Mouse (Mus musculus): ENCODE measurements around the gene Stpg4.
A peak's percentile ranks its signal among the peaks of the same experiment; 100 is the strongest.

Gene Stpg4

DNA sequence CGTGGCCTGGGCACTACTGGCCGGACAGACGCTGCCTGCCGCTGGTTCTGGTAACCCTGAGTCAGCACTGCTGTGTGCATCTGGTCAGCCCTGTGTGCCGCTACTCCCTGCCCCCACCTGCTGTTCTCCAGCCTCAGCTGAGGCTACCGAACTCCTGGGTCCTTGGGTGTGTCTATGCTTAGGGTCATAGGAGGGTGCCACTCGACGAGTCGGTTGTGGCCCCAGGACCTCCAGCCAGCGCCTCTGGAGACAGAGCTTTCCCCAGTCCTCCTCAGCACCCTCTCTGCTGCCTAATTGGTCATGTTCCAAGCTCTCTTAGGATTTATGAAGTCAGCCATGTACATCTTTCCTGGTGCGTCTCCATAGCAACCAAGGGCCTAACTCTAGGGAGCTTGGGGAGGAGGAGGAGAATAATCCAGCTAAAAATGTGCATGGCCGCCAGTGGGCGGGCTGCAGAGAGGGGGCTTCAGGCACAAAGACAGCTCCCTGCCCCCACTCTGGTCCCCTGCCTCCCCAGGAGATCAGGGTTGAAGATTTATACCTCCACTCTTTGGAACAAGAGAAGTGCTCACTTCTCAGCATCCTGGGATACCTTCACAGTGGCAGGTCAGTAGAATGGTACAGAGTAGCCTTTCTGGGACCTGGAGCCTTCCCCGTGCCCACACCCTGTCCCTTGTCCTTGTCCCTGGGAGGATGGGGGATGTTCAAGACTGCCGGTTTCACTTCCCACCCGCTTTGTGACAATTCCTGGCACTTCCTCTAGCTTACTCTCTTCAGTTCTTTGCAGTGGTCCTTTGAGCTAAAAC lies 49.0 kb downstream of the Stpg4 start:
- DNase-seq (ENCODE audit: low spot score in 2 of 2), result peak in 1 of 2 experiments; percentile 61

DNA sequence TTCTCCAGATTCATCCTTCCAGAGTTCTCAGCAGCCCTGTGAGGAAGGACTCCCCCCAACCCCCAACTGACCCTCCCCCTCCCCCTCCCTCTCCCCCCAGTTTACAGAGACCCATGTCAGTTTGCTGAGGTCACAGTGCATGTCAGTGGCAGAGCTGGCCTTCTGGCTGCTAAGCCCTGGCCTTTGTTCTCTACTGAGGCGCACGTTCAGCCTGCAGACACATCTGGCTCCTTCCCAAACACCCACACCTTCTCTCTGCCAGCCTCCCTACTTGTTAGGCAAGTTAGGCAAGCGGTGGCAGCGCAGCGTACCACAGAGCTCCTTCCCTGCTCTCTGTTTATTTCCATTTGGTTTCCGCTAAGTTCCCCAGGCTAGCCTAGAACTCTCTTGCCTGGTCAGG lies 50.0 kb downstream of the Stpg4 start:
- no peak for DNase-seq (ENCODE audit: low spot score in 2 of 2)

DNA sequence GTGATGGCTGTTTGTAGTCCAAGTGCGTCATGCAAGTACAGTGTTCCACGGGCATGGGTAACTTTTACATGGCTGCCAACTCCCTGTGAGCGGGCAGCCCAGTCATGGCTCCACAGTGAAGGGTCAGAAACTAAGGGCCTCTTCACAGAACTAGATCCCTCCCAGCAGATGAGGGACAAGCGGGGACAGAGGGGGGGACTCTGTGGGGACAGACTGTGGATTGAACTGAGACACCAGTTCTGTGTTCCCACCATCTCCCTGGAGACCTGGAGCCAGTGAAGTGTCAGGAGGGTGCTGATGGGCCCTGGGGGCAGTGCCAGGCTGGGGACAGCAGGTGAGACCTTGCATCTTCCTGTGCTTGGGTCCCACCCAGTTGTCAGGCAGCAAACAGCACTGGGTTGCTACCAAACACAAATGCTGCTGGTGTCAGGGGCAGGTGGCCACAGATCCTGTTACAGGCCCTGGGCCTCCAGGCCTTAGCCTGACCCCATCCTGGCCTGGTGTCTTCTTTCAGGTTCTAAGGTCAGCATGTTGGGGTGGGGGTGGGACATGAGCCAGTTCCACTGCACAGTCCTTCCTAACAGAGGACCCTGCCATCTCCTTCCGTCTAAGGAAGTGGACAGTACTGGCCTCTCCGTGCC lies 50.6 kb downstream of the Stpg4 start:
- DNase-seq (ENCODE audit: low spot score in 2 of 2), result no peak

DNA sequence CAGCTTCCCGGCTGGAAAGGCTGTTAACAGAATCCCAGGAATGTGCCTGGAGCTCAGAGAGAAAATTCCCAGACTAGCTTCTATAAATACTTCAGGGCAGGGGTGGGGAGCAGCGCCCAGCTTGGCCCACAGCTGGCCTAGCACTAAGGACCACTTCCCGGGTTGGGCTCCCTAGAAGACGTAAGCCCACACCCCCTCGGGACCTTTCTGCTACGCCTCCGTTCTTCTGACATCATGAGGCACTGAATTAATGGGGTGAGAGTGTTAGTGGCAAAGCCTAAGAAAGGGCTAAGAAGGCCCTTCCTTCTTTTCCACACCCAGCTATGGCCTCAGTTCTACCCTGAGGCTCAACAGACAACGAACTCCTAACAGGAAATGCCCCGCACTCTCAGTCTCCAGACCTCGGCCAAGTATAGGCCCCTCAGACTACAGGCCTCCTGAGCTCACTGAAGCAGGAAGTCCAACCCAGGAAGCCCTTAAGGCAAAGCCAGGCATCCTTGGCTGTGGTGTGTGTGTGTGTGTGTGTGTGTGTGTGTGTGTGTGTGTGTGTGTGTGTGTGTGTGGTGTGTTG lies 51.5 kb downstream of the Stpg4 start:
- DNase-seq (ENCODE audit: low spot score in 2 of 2), result no peak

DNA sequence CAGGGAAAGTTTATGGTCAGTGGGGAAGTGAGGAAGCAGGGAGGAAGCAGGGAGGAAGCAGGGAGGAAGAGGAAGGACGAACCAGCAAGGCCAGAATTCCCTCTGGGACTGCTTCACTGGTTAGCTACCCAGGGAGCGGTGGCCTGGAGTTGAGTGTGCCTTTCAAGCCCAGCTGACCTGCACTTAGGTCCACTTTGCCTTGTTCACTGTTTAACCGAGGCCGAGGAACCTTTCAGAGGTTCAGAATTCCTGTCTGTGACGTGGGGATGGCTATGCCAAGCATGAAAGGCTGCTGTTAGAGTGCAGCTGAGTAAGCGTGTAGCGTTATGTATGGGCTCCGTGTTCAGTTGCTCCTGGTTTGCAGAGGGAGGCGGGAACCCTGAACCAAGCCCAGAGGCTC lies 54.2 kb downstream of the Stpg4 start:
- no peak for DNase-seq (ENCODE audit: low spot score in 2 of 2)

DNA sequence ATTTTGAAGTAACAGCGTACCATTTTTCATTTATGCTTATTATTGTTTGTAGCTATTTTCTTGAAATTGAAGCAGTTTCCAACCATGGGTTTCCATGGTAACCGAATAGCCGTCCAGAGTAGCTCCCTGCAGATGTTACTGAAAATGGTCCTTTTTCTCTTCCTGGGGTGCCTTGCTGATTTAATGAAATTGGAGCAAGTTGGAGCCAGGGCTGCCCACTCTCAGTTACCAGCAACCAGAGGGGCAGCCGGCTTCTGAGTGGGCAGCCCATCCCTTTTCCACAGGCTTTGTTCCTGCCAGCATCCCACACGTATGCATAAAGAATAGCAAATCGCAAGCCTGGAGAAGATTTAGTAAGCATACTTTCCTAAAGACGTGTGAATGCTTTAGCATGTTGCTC lies 55.4 kb downstream of the Stpg4 start:
- no peak for DNase-seq (ENCODE audit: low spot score in 2 of 2)

DNA sequence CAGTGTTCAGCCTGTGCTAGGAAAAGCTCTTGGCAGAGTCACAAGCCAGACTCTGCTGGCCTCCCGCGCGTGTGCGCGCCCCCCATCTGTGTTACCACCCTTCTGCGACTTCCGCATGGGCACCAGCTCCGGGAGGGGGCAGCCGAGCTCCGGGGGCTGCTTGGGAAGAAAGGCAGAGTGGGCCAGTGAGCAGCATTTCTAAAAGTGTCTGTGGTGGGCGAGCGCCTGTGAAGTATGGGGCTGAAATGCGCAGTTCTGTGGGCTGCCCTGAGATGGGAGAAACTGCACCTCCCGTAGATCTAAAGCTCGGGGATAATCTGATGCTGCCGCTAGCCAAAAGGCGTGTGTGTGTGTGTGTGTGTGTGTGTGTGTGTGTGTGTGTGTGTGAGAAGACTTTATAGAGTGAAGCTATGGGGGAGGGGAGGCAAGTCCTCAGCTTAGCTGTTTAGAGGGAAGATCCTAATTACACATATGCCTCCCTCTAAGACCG lies 58.2 kb downstream of the Stpg4 start:
- DNase-seq (ENCODE audit: low spot score in 2 of 2), result peak; percentile 64 to 78

DNA sequence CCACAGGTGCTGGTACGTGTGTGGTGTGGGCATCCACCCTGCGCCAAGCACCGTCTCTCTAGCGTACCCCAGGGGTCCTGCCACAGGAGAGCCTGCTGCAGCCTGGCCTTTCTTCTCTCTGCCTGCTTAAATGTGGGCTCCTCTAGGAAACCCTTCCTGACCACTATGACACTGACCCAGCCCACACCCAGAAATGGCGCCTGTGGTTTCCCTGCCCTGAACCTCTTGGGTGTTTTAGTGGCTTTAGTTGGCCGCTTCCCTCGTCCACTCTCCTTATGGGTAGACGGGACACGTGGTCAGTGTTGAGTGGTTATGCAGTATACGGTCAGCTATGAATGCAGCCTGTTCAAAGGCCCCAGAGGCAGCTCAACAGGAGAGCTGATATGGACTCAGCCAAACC lies 59.1 kb downstream of the Stpg4 start:
- no peak for DNase-seq (ENCODE audit: low spot score in 2 of 2)

DNA sequence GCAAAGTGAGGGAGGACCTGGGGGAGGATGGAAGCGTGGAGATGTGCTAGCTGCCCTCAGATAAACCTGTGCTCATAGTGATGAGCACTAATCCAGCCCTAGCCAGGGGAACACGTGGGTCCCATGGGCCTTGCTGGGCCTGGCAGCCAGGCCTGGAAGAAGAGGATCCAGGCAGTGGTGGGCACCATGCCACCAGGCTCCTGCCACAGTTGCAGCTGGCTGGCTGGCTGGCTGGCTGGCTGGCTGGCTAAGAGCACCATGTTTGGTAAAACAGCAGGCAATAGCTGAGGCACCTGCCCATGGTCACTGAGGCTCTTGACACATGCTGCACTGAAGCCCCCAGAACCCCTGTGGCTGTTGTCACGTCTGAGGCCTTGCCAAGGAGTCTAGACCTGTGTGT lies 59.9 kb downstream of the Stpg4 start:
- peak in 1 of 2 experiments; percentile 50 for DNase-seq (ENCODE audit: low spot score in 2 of 2)

DNA sequence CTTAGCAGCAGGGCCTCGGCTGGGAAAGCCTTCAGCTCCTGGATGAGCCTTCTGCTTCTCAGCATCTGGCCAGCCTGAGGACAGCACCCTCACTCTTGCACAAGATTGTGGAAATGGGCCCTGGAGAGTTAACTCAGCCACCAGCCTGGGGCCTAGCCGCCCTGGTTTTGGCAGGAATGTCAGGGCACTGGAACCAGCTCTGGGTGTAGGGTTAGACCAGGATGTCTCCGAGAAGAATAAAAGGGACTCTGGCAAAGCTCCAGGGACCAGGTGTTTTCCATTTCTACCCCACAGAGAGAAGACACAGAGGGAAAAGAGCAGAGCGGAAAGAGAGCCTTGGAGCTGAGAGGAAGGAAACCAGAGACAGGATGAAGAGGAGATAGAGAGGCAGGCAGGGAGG lies 60.3 kb downstream of the Stpg4 start:
- DNase-seq (ENCODE audit: low spot score in 2 of 2), result no peak

DNA sequence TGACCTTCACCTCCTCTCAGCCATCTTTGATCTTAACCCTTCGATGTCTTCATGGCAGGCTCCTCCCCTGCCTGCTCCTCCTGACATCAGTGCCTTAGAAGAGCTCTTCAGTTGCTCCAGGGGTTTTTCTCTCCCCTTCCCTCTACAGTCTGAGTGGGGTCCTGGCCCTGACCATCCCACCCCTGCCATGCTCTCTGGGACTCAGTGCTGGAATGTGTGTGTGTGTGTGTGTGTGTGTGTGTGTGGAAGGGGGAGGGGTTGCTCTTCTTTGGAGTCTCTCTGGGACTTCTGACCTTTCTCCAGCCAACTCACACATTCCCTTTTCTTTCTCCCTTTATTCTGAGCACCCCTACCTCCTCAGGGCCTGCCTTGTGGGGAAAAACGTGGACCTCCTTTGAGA lies 61.0 kb downstream of the Stpg4 start:
- DNase-seq (ENCODE audit: low spot score in 2 of 2), result no peak

DNA sequence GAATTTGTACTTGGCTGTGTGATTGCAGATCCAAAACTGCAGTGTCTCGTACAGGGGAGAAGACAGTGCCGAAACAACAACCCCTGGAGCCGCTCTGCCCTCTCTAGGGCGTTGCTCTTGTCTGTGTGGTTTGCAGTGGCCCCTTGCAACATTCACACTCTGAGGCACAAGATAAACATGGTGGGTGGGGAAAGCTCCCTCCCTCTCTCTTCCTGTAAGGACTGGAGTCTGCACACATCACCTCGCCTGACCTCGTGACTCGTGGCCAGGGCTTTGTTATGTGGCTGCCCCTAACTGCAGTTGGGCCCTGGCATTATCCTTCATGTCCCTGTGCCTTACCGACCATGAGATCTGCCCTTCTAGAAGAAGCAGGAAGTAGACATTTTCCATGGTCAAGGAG lies 62.3 kb downstream of the Stpg4 start:
- no peak for DNase-seq (ENCODE audit: low spot score in 2 of 2)

DNA sequence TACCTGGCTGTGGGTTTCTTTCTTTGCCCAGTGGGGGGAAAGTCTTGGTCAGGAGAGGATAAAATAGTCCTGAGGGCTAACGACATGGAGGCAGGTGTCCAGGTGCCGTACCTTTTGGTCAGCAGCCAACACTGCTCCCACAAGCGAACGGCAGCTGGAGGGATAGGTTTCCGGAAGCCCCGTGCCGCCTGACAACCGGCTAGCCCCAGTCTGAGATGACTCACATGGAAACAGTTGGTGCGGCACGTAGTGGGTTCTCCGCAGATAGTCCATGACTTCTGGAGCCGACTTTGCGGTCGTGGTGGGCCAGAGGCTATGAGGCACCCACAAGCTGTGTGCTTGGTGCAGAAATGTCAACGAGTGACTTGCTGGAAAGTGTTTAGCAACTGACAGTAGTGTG lies 63.4 kb downstream of the Stpg4 start:
- no peak for DNase-seq (ENCODE audit: low spot score in 2 of 2)

DNA sequence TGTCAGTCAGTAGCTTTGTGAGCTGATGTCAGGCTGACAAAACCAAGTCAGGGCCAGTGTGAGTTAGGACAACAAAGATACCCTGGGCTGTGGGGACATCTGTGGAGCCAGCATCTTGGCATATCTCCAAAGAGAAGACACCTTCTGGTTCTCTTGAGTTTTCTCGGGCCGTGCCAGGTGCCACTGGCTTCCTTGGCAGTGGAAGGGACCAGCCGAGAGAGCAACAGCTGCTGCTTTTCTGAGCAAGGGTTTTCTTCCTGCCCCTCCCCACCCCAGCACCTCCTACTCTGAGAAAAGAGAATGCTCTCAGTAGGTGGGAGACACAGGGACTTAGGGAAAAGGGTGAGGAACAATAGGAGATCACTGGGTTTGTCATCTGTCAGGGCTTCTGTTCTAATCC lies 66.4 kb downstream of the Stpg4 start:
- DNase-seq (ENCODE audit: low spot score in 2 of 2), result no peak

DNA sequence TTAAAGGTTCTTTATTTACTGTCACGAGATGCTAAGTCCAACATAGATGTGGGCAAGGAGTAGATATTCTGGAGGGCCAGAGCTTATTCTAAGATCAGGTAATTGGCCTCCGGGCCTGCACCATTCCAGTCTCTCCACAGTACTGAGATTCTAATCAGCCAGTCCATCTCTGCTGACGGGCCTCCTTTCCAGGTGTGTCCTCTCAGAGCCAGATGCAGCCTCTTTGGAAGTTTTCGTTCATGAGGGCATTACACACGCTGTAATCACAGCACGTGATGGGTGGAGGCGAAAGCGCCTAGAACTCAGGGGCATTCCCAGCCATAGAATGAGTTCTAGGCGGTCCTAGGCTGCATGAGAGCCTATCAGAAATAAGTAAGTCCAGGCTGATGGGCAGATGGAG lies 70.0 kb downstream of the Stpg4 start:
- no peak for DNase-seq (ENCODE audit: low spot score in 2 of 2)

DNA sequence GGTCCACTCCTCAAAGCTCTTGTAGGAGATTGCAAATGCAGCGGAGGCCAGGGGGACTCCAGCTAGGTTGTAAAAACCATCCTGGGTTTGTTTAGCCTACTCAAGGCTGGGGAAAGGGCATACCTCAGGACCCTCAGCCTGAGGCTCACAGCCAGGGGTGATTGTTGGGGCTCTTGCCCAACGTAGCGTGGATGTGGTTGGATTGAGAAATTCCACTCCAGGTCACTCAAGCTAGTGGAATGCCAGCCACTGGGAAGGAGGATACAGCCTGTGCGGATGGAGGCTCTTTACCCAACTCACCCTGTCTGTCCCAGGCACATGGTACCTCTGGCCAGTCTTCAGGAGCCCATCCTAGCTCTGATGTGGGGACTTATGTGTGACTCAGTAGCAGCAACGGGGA lies 71.3 kb downstream of the Stpg4 start:
- no peak for DNase-seq (ENCODE audit: low spot score in 2 of 2)

DNA sequence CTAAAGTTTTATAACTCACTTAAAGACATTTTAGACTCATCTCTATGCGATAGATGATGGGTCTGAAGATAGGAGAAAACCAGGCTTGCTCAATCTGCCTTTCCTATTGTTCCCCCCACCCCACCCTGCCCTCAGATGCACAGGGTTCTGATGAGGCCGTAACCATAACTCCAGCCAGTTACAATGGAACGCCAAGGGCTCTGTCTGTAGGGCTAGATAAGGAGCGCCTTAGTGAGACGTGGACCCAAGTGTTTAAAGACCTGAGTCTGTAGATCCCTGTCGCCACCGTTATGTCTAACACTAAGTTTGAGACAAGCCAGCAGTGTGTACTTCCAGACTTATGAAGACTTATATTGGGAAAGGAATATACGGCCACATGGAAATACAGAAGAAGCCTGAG lies 72.1 kb downstream of the Stpg4 start:
- no peak for DNase-seq (ENCODE audit: low spot score in 2 of 2)

DNA sequence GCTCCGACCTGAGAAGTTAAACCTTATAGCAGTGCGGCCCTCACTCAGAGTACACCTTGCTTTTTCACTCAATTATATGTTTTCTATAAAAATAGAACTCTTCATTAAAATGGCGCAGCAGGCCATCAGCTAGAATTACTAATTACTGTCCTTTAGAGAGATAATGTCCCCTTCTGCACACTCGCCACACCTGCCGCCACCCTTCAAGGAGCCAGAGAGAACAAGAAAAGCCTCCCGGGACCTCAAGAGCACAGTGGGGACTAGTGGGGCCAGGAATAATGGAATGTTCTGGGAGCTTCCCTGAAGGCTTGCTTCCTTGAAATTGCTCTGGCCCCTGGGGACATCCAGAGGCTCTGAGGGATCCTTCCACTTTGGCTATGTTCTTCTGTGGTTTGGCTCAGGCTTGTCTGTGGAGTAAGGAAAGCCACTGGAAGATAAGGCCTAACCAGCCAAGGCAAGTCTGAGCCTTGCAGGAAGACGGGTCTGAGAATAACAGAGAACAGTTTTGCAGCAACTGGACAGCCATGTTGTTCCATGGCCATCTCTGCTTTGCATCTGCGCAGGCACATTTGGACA lies 73.7 kb downstream of the Stpg4 start:
- DNase-seq (ENCODE audit: low spot score in 2 of 2), result no peak

DNA sequence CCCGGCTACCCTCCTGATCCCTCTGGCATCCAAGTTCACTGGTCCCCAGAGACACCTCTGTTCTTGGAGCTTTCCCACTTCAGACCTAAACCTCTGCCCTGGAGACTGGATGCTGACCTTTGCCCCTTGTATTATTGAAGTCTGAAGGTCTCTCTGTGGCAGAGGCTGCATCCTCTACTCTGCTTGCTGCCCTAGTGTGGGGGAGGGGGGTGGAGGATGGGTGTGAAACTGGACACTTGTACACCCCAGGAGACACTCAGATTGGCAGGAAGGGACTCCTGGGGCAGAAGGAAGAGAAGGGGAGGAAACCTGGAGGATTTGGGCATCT lies 74.7 kb downstream of the Stpg4 start:
- DNase-seq (ENCODE audit: low spot score in 2 of 2), result no peak

DNA sequence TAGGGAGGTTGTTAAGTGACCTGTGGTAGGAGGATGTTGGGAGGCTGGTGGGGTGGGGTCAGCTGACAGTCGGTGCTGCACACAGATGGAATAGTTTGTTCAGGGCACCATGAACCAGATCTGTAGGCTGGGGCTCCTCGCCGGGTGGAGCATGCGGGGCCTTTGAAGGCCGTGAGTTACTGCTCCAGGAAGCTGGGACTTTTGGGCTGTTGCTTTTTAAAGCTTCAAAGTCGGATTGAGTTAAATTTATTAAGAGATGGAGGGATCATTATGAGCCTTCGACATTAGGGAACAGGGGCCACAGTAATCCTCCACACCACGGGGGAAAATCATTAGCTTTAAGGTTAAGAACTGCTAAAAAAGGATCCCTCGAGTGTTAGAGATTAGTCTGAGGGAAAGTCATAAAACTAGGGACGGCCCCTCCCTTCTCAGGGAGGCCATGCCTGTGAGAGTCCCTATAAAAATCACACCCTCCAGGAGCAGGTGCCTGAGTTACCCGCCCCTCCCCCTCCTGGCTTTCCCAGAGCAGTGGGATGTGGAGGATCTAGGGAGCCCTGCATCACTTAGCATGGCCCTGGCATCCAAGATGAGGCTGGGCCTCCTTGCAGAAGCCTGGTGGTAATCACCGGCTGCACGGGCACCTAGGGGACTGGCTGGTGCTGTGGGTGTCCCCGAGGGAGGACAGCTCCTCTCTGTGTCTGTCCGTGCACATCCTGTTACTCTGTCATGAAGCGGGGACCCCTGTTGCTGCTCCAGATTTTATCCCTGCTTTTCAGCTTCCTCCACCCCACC lies 75.2 kb downstream of the Stpg4 start:
- no peak for DNase-seq (ENCODE audit: low spot score in 2 of 2)

DNA sequence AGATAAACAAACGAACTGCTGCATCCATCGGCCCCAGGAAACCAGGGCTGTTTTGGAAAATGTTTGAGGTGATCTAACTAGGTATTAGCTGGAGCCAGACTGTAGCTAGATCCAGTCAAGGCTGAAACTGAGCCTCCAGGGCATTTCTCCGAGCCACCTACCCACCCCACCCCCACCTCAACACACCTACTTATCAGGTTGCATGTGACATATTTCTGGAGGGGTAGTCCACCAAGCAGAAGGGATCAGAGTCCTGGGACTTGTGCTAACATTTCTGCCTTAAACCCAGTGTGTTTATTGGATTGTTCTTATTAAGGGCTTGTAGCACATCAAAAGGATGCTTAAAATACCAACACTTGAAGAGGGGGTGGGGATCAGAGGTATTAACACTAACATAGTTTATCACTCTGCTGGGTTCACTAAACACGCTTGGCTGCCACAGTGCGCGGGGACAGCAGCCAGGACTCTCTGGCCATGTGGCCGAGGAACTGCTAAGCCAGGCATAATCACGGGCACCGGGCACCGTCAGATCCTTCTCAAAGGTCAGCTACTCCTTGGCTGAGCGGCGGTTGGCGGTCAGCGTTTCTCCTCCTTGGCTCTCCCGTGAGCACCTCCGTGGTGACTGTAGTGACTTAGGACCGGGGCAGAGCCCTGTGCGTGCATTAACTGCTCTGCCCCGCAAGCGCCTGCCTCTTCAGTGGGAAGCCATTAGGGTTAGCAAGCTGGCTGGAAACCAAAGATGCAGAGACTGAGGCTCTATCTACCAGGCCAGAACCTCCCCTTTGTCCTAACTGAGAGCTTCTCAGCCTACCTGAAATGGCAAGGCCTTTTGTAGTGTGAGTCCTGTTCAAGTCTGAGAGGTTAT lies 76.1 kb downstream of the Stpg4 start:
- no peak for DNase-seq (ENCODE audit: low spot score in 2 of 2)

Measured in frontal cortex, postnatal 14 days (tissue).